Comparison of ENCODE assay signal across 8 mouse cellular contexts in genomic region chrX:74244614-74245083, GRCm38 (mm10). TPM values are rescaled to one million over a fixed set of nuclear protein-coding genes. Genes with fewer than 3 reads are reported as not detected.
DNase-seq lines count a peak whose midpoint lies in the region; ATAC-seq and TF ChIP-seq lines count a peak whose summit lies in the region.

No protein-coding gene starts in this region.

- H3K9me3 ChIP-seq in forebrain, postnatal 0 days (ENCODE audit: low read length): no peaks in the 10 kb centered on the region
- H3K9me3 ChIP-seq in hindbrain, embryonic 14.5 days (ENCODE audit: control insufficient read depth, low read length): no peaks in the 10 kb centered on the region
- H3K9me3 ChIP-seq in midbrain, postnatal 0 days (ENCODE audit: low read length): no peaks in the 10 kb centered on the region

- TF ChIP-seq CTCF in layer of hippocampus, adult 2 months (conservative IDR thresholded peaks at IDR 0.05): no peak
- TF ChIP-seq CTCF in forebrain, postnatal 0 days (IDR thresholded peaks at IDR 0.05; ENCODE audit: low read depth): no peak
- TF ChIP-seq CTCF in liver, adult 2 months (IDR thresholded peaks at IDR 0.05; ENCODE audit: low read depth, low read length): no peak
- no peak for TF ChIP-seq CTCF in midbrain, postnatal 0 days (IDR thresholded peaks at IDR 0.05)

- peak overlapping the region; percentile 77 for H3K9ac ChIP-seq in forebrain, postnatal 0 days
- H3K9ac ChIP-seq in hindbrain, embryonic 14.5 days: peak overlapping the region; percentile 86
- no peak overlapping the region for H3K9ac ChIP-seq in liver, adult 2 months (ENCODE audit: low read depth, low read length)
- H3K9ac ChIP-seq in midbrain, postnatal 0 days (replicated peaks; ENCODE audit: low read length, poor library complexity, severe bottlenecking): peak overlapping the region; percentile 68

- H3K4me1 ChIP-seq in forebrain, postnatal 0 days (ENCODE audit: insufficient read depth): no peaks in the 10 kb centered on the region
- peaks cover 13% of the 10 kb centered on the region; the same call in 1 of the 2 replicates for H3K4me1 ChIP-seq in hindbrain, embryonic 14.5 days (replicated peaks; ENCODE audit: control insufficient read depth, insufficient read depth, low read length)
- H3K4me1 ChIP-seq in liver, adult 2 months (ENCODE audit: control insufficient read depth, insufficient read depth, low read length): no peaks in the 10 kb centered on the region
- no peaks in the 10 kb centered on the region for H3K4me1 ChIP-seq in midbrain, postnatal 0 days (ENCODE audit: insufficient read depth, low read length)

- peak overlapping the region; percentile 86; the same call in 1 of the 2 replicates for H3K27ac ChIP-seq in layer of hippocampus, adult 2 months
- peak overlapping the region; percentile 92 for H3K27ac ChIP-seq in forebrain, postnatal 0 days (ENCODE audit: low read depth, low read length)
- peak overlapping the region; percentile 89 for H3K27ac ChIP-seq in hindbrain, embryonic 14.5 days
- H3K27ac ChIP-seq in liver, adult 2 months (replicated peaks; ENCODE audit: insufficient read depth, low read depth, low read length): peak overlapping the region; percentile 40; the same call in 1 of the 2 replicates
- H3K27ac ChIP-seq in midbrain, postnatal 0 days (ENCODE audit: low read depth, low read length): peak overlapping the region; percentile 87

- peak; percentile 44 for ATAC-seq in forebrain, postnatal 0 days
- ATAC-seq in hindbrain, embryonic 14.5 days (ENCODE audit: low FRiP score): peak; percentile 53
- ATAC-seq in midbrain, postnatal 0 days (ENCODE audit: low FRiP score): peak; percentile 29

- WGBS in forebrain, postnatal 0 days: 42% methylated on average over 3 of the region's 3 CpGs
- 22% methylated on average over 3 of the region's 3 CpGs for WGBS in hindbrain, embryonic 14.5 days
- 37% methylated on average over 2 of the region's 3 CpGs for WGBS in liver, adult 2 months
- WGBS in midbrain, postnatal 0 days: 27% methylated on average over 2 of the region's 3 CpGs

- H3K4me3 ChIP-seq in layer of hippocampus, adult 2 months: peak overlapping the region; percentile 70; the same call in 1 of the 2 replicates
- H3K4me3 ChIP-seq in forebrain, postnatal 0 days (ENCODE audit: low read depth, low read length): peak overlapping the region; percentile 52
- peak overlapping the region; percentile 61 for H3K4me3 ChIP-seq in hindbrain, embryonic 14.5 days (replicated peaks; ENCODE audit: low read length)
- peak overlapping the region; percentile 37 for H3K4me3 ChIP-seq in liver, adult 2 months (ENCODE audit: insufficient read depth, low read depth, low read length)
- H3K4me3 ChIP-seq in midbrain, postnatal 0 days (ENCODE audit: low read depth, low read length): peak overlapping the region; percentile 45

- H3K4me2 ChIP-seq in forebrain, postnatal 0 days (ENCODE audit: low read depth): peak overlapping the region; percentile 61
- peak overlapping the region; percentile 74 for H3K4me2 ChIP-seq in hindbrain, embryonic 14.5 days (replicated peaks)
- peak overlapping the region; percentile 55 for H3K4me2 ChIP-seq in midbrain, postnatal 0 days (ENCODE audit: low read depth, low read length, poor library complexity, severe bottlenecking)

- no peaks in the 10 kb centered on the region for H3K27me3 ChIP-seq in forebrain, postnatal 0 days (ENCODE audit: insufficient read depth, low read length)
- H3K27me3 ChIP-seq in hindbrain, embryonic 14.5 days (ENCODE audit: control insufficient read depth, insufficient read depth, low read length): no peaks in the 10 kb centered on the region
- no peaks in the 10 kb centered on the region for H3K27me3 ChIP-seq in liver, adult 2 months (ENCODE audit: control insufficient read depth, insufficient read depth, low read length)
- H3K27me3 ChIP-seq in midbrain, postnatal 0 days (ENCODE audit: insufficient read depth, low read length): no peaks in the 10 kb centered on the region

- peak in 1 of 2 experiments; percentile 16 for DNase-seq in layer of hippocampus, adult 2 months (ENCODE audit: low spot score in 2 of 2)
- DNase-seq in layer of hippocampus, adult 9-10 months (ENCODE audit: low spot score): no peak
- peak; percentile 22 for DNase-seq in adrenal gland, postnatal 14 days
- peak; percentile 70 for DNase-seq in forebrain, postnatal 0 days
- DNase-seq in hindbrain, embryonic 14.5 days (ENCODE audit: low spot score): peak; percentile 53
- peak; percentile 21 for DNase-seq in liver, adult 2 months (ENCODE audit: extremely low read depth, low read depth, low spot score)
- peak; percentile 71 for DNase-seq in midbrain, postnatal 0 days (ENCODE audit: low spot score)
- DNase-seq in yolk sac, embryonic 10.5 days (ENCODE audit: low spot score): peak; percentile 66

- H3K36me3 ChIP-seq in forebrain, postnatal 0 days (ENCODE audit: insufficient read depth): peaks cover 24% of the 10 kb centered on the region
- peaks cover 34% of the 10 kb centered on the region for H3K36me3 ChIP-seq in hindbrain, embryonic 14.5 days (replicated peaks; ENCODE audit: control insufficient read depth, insufficient read depth)
- no peaks in the 10 kb centered on the region for H3K36me3 ChIP-seq in liver, adult 2 months (ENCODE audit: control insufficient read depth, insufficient read depth, low read length)
- H3K36me3 ChIP-seq in midbrain, postnatal 0 days (ENCODE audit: insufficient read depth, low read length): peaks cover 23% of the 10 kb centered on the region

- H3K79me2 ChIP-seq in liver, adult 2 months (ENCODE audit: control insufficient read depth, insufficient read depth, low read length): no peaks in the 10 kb centered on the region

- TF ChIP-seq POLR2A in liver, adult 2 months (IDR thresholded peaks at IDR 0.05; ENCODE audit: extremely low read depth, insufficient read depth, low read length): no peak

RNA-seq across cellular contexts. Expression of gene Flna, which starts 5.0 kb away (rescaled TPM):
- total RNA-seq in layer of hippocampus, adult 2 months (2021): 10 to 100 TPM; 77.1 to 78.0 TPM
- 138 and 176 TPM in 2 replicates for total RNA-seq in adrenal gland, postnatal 14 days (2021)
- 327 and 336 TPM in 2 replicates for total RNA-seq in forebrain, postnatal 0 days (2014; rRNA removed)
- polyA plus RNA-seq in forebrain, postnatal 0 days (2015; fragmentation: Nextera tagmentation; extraction: Ambion mirVana): 35.5 and 45.1 TPM in 2 replicates
- polyA plus RNA-seq in hindbrain, embryonic 14.5 days (2014; fragmentation: Nextera tagmentation; extraction: Ambion mirVana): 92.7 and 100.0 TPM in 2 replicates
- 34.8 and 47.3 TPM in 2 replicates for total RNA-seq in liver, adult 2 months (2014; rRNA removed)
- 14.9 and 24.4 TPM in 2 replicates for polyA plus RNA-seq in liver, adult 2 months (2012; rRNA removed)
- 219 and 282 TPM in 2 replicates for total RNA-seq in midbrain, postnatal 0 days (2014; rRNA removed)
- 52.8 and 54.8 TPM in 2 replicates for polyA plus RNA-seq in midbrain, postnatal 0 days (2015; fragmentation: Nextera tagmentation; extraction: Ambion mirVana)

RNA-seq across cellular contexts. Expression of gene Emd, which starts 9.8 kb away (rescaled TPM):
- total RNA-seq in layer of hippocampus, adult 2 months (2021): 10 to 100 TPM; 31.8 to 39.5 TPM
- 56.8 and 67.7 TPM in 2 replicates for total RNA-seq in adrenal gland, postnatal 14 days (2021)
- total RNA-seq in forebrain, postnatal 0 days (2014; rRNA removed): 51.6 and 73.2 TPM in 2 replicates
- polyA plus RNA-seq in forebrain, postnatal 0 days (2015; fragmentation: Nextera tagmentation; extraction: Ambion mirVana): 16.9 and 21.0 TPM in 2 replicates
- polyA plus RNA-seq in hindbrain, embryonic 14.5 days (2014; fragmentation: Nextera tagmentation; extraction: Ambion mirVana): 14.7 and 17.0 TPM in 2 replicates
- total RNA-seq in liver, adult 2 months (2014; rRNA removed): 10.2 and 10.3 TPM in 2 replicates
- polyA plus RNA-seq in liver, adult 2 months (2012; rRNA removed): 32.4 and 38.8 TPM in 2 replicates
- 58.0 and 70.0 TPM in 2 replicates for total RNA-seq in midbrain, postnatal 0 days (2014; rRNA removed)
- 16.3 and 18.2 TPM in 2 replicates for polyA plus RNA-seq in midbrain, postnatal 0 days (2015; fragmentation: Nextera tagmentation; extraction: Ambion mirVana)

RNA-seq across cellular contexts. Expression of gene Rpl10, which starts 26.0 kb away (rescaled TPM):
- total RNA-seq in layer of hippocampus, adult 2 months (2021): 100 to 1,000 TPM; 137 to 175 TPM
- total RNA-seq in adrenal gland, postnatal 14 days (2021): 289 and 296 TPM in 2 replicates
- 2,018 and 2,171 TPM in 2 replicates for total RNA-seq in forebrain, postnatal 0 days (2014; rRNA removed)
- 467 and 512 TPM in 2 replicates for polyA plus RNA-seq in forebrain, postnatal 0 days (2015; fragmentation: Nextera tagmentation; extraction: Ambion mirVana)
- polyA plus RNA-seq in hindbrain, embryonic 14.5 days (2014; fragmentation: Nextera tagmentation; extraction: Ambion mirVana): 484 and 540 TPM in 2 replicates
- 1,181 and 1,274 TPM in 2 replicates for total RNA-seq in liver, adult 2 months (2014; rRNA removed)
- 968 and 1,030 TPM in 2 replicates for polyA plus RNA-seq in liver, adult 2 months (2012; rRNA removed)
- total RNA-seq in midbrain, postnatal 0 days (2014; rRNA removed): 2,035 and 2,080 TPM in 2 replicates
- polyA plus RNA-seq in midbrain, postnatal 0 days (2015; fragmentation: Nextera tagmentation; extraction: Ambion mirVana): 390 and 408 TPM in 2 replicates

RNA-seq across cellular contexts. Expression of gene Taz, which starts 37.1 kb away (rescaled TPM):
- total RNA-seq in layer of hippocampus, adult 2 months (2021): 10 to 100 TPM; 61.4 to 71.4 TPM
- 61.6 and 72.0 TPM in 2 replicates for total RNA-seq in adrenal gland, postnatal 14 days (2021)
- 54.5 and 80.6 TPM in 2 replicates for total RNA-seq in forebrain, postnatal 0 days (2014; rRNA removed)
- 45.7 and 58.1 TPM in 2 replicates for polyA plus RNA-seq in forebrain, postnatal 0 days (2015; fragmentation: Nextera tagmentation; extraction: Ambion mirVana)
- 48.4 and 56.5 TPM in 2 replicates for polyA plus RNA-seq in hindbrain, embryonic 14.5 days (2014; fragmentation: Nextera tagmentation; extraction: Ambion mirVana)
- 29.7 and 37.2 TPM in 2 replicates for total RNA-seq in liver, adult 2 months (2014; rRNA removed)
- polyA plus RNA-seq in liver, adult 2 months (2012; rRNA removed): 48.8 and 53.9 TPM in 2 replicates
- 44.4 and 49.2 TPM in 2 replicates for total RNA-seq in midbrain, postnatal 0 days (2014; rRNA removed)
- polyA plus RNA-seq in midbrain, postnatal 0 days (2015; fragmentation: Nextera tagmentation; extraction: Ambion mirVana): 65.9 and 69.8 TPM in 2 replicates

RNA-seq across cellular contexts. Expression of gene Dnase1l1, which starts 37.5 kb away (rescaled TPM):
- 1 to 10 TPM; 1.6 to 2.1 TPM for total RNA-seq in layer of hippocampus, adult 2 months (2021)
- 9.0 and 12.7 TPM in 2 replicates for total RNA-seq in adrenal gland, postnatal 14 days (2021)
- 1.3 and 2.2 TPM in 2 replicates for total RNA-seq in forebrain, postnatal 0 days (2014; rRNA removed)
- polyA plus RNA-seq in forebrain, postnatal 0 days (2015; fragmentation: Nextera tagmentation; extraction: Ambion mirVana): 3.1 and 3.4 TPM in 2 replicates
- 3.0 and 3.6 TPM in 2 replicates for polyA plus RNA-seq in hindbrain, embryonic 14.5 days (2014; fragmentation: Nextera tagmentation; extraction: Ambion mirVana)
- total RNA-seq in liver, adult 2 months (2014; rRNA removed): 3.5 and 6.1 TPM in 2 replicates
- 4.9 and 5.5 TPM in 2 replicates for polyA plus RNA-seq in liver, adult 2 months (2012; rRNA removed)
- 3.8 and 7.5 TPM in 2 replicates for total RNA-seq in midbrain, postnatal 0 days (2014; rRNA removed)
- 3.0 and 3.3 TPM in 2 replicates for polyA plus RNA-seq in midbrain, postnatal 0 days (2015; fragmentation: Nextera tagmentation; extraction: Ambion mirVana)

Comparison
In these comparisons a context has a peak if more than half of its experiments do, and no peak if none do; other contexts are left out.
1. H3K27ac ChIP-seq: peak in every context shown above with its lines; median percentile 92 in forebrain, postnatal 0 days; 89 in hindbrain, embryonic 14.5 days; 87 in midbrain, postnatal 0 days; 86 in layer of hippocampus, adult 2 months; 40 in liver, adult 2 months.